Mouse (Mus musculus) hindbrain, embryonic 12.5 days (tissue): Measurements from ENCODE around the gene Cep135. TPM values are rescaled to one million over a fixed set of nuclear protein-coding genes. Genes with fewer than 3 reads are reported as not detected.

ENCODE experiments used
- ATAC-seq: fragments of 200-750 bp; cut with Nextera tagmentation; 2 replicates; pipeline ENCODE4 v1.8.0; 2017; ENCODE audit warnings: moderate TSS enrichment; ENCODE audit not compliant: low FRiP score
- H3K27ac ChIP-seq: fragments of 300-500 bp; sonication (generic); 2 replicates; pipeline ENCODE4 v1.5.1; 2016; ENCODE audit warnings: mild to moderate bottlenecking
- H3K27me3 ChIP-seq: fragments of 300-500 bp; sonication (generic); 2 replicates; pipeline ENCODE4 v1.6.1; 2016; ENCODE audit warnings: mild to moderate bottlenecking
- H3K36me3 ChIP-seq: fragments of 300-500 bp; sonication (generic); 2 replicates; pipeline ENCODE4 v1.6.1; 2016; ENCODE audit warnings: mild to moderate bottlenecking
- H3K4me1 ChIP-seq: fragments of 300-500 bp; sonication (generic); 2 replicates; pipeline ENCODE4 v1.6.1; 2016
- H3K4me2 ChIP-seq: fragments of 300-500 bp; sonication (generic); replicated peaks from 2 replicates; pipeline ENCODE4 v1.6.1; 2016; ENCODE audit warnings: mild to moderate bottlenecking
- H3K4me3 ChIP-seq: fragments of 300-500 bp; sonication (generic); 2 replicates; pipeline ENCODE4 v1.5.1; 2016; ENCODE audit warnings: mild to moderate bottlenecking
- H3K9ac ChIP-seq: fragments of 300-500 bp; sonication (generic); 2 replicates; pipeline ENCODE4 v1.6.1; 2016; ENCODE audit warnings: mild to moderate bottlenecking, moderate library complexity
- H3K9me3 ChIP-seq: fragments of 300-500 bp; sonication (generic); replicated peaks from 2 replicates; pipeline ENCODE4 v1.6.1; 2016; ENCODE audit warnings: mild to moderate bottlenecking
- WGBS: fragments of 180-500 bp; shearing (Covaris S2); methylation state at CpG from one replicate; pipeline ENCODE4 v1.1.7; 2016; 5-methylcytosine and 5-hydroxymethylcytosine counted together
- polyA plus RNA-seq: library from polyadenylated mRNA; unstranded; fragments of >200 nt; fragmentation: Nextera tagmentation; extraction: Ambion mirVana; gene quantifications from 2 replicates; pipeline ENCODE4 v1.2.1, GENCODE M21; 2016

The Cep135 gene
- polyA plus RNA-seq, 1 experiment from 2014 or later: 8.3 TPM

DNA sequence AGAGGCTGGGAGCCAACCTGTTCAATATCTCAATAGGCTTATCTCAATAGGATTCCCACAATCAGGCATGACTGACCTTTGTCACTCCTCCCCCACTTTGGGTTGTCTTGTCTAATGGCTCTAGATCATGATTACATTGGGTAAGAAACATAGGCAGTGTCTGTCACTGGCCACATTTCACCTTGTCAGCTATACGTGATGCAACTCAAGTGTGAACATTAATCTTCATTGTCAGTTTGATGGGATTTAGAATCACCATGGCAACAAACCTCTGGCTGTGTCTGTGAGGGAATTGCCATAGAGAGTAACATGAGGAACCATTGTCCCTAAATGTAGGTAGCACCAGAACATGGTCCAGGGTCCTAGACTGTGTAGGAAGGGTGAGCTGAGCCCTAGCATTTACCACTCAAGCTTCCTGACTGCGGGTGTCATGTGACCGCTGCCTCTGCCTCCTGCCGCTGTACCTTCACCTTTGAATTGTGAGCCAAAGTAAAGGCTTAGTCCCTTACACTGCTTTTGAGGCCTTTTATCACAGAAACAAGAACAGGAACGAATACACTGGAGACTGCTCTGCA lies 62.7 kb downstream of the Cep135 start:
- peaks cover 8% of the 10 kb centered on the region for H3K4me1 ChIP-seq
- no peaks in the 10 kb centered on the region for H3K9me3 ChIP-seq
- no peak overlapping the region for H3K9ac ChIP-seq
- H3K4me2 ChIP-seq: no peak overlapping the region
- H3K36me3 ChIP-seq: no peaks in the 10 kb centered on the region
- H3K27ac ChIP-seq: peak overlapping the region; percentile 26; the same call in 1 of the 2 replicates
- no peaks in the 10 kb centered on the region for H3K27me3 ChIP-seq
- WGBS: 68% methylated on average over 5 of the region's 5 CpGs
- peak; percentile 46 for ATAC-seq
- H3K4me3 ChIP-seq: no peak overlapping the region

DNA sequence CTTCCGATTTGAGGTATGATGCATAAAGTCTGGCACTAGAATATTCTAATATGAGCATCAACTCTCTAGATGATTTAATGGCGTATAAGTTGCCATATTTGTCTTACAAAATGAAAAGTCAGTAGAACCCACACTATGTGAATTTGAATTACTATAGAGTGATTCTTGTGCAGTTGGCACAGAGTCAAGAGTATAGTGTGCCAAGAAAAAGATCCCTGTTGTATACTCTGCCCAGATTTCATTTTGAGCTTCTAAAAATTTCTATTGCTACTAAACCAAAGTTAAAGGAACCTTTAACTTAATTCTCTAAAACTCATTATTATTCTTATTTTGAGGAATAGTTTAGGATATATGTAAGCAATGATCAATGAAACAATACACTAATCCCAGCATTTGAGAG lies 67.7 kb downstream of the Cep135 start, which contains the start of gene C530008M17Rik:
TSS of gene C530008M17Rik (plus strand) at position 301 of the 400 bp plus-strand sequence.
- Histone ChIP-seq H3K4me1 (peaks cover 26% of the 10 kb centered on the region), H3K4me2 (peak within 1 kb of the TSS; percentile 78), H3K27ac (peak within 1 kb of the TSS; percentile 99), H3K4me3 (peak within 1 kb of the TSS; percentile 85), H3K9ac (peak within 1 kb of the TSS; percentile 98), H3K36me3 (no peaks in the 10 kb centered on the region), H3K9me3 (no peaks in the 10 kb centered on the region), H3K27me3 (no peaks in the 10 kb centered on the region)
- ATAC-seq: no peak
- WGBS: 91% methylated on average over 2 of the region's 2 CpGs

DNA sequence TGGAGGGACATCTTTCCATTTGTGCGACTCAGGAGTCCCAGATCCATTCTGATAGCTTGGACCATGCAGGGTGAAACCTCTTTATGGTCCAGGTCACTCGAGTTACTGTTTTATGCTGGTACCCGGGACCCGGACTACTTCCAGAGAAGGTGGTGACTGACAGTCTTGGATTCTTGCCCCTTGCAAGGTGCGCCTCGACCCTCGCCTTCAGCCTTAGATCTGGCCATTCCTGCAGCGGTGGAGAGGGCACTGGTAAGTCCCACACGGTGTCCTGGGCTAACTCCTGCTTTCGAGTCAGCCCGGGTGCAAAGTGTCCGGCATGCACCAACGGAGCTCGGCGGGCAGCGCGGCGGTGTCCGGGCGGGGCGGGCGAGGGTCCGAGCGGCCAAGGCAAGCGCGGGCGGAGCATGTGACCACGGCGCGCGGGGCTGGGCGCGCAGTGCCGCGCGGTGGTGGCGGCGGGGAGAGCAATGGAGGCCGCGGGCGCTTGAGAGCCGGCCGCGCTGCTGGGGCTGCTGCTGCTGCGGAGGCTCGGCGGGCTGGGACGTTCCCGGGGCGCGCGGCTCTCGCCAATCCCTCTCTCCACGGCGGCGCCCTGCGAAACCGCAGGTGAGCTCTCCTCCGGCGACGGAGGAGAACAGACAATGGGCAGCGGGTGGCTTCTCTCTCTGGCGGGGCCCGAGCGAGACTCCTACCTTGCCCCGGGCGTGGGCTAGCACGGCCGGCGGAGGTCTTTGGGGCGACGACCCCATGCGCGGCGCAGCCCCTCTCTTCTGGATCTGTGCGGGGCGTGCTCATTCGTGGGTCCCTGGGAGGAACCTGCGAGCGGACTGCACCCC lies 69.0 kb downstream of the Cep135 start:
- ATAC-seq: peak; percentile 94
- WGBS: under 1% methylated on average over 63 of the region's 80 CpGs
- Histone ChIP-seq H3K4me2 (peak overlapping the region; percentile 78), H3K27me3 (no peaks in the 10 kb centered on the region), H3K4me3 (peak overlapping the region; percentile 85), H3K4me1 (peaks cover 25% of the 10 kb centered on the region), H3K9me3 (no peaks in the 10 kb centered on the region), H3K36me3 (no peaks in the 10 kb centered on the region), H3K27ac (peak overlapping the region; percentile 99), H3K9ac (peak overlapping the region; percentile 98)

DNA sequence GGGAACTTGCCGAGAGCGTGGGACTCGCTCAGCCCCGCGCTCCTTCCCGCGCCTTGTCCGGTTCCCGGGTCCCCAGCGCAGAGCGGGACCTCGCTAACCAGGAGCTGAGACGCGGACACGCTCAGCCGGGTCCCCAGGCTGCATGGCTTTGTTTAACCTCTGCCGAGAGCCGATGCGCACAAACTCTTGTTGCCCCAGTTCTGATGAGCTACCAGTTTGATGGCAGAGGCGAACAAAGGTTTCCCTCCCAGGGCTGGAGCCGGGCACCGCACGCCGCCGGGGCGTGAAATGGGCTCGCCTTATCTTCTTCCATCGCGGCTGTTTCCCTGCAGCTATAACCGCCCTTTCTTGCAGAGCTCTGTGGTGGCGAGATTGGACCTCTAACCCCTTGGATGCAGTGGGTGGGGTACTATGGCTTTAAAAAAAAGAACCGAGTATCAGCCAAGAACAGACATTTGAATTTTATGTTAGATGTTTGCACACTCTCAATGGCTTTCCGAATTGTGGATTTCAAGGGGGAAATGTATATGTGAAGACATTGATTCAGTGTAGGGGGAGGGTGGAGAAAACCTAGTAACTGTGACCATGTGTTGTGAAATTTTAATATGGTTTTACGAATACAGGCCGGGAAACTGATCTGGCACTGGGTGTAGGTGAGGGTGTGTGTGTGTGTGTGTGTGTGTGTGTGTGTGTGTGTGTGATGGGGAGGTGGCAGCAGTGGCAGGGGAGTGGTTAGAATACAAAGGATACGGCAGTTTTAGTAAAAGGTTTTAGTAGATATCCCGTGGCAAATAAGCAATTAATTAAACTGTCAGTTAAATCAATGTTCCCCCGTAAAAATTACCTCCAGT lies 69.8 kb downstream of the Cep135 start:
- Histone ChIP-seq H3K9ac (peak overlapping the region; percentile 98), H3K4me3 (peak overlapping the region; percentile 85), H3K27me3 (no peaks in the 10 kb centered on the region), H3K4me2 (peak overlapping the region; percentile 78), H3K4me1 (peaks cover 25% of the 10 kb centered on the region), H3K9me3 (no peaks in the 10 kb centered on the region), H3K27ac (peak overlapping the region; percentile 99), H3K36me3 (no peaks in the 10 kb centered on the region)
- peak; percentile 86 for ATAC-seq
- under 1% methylated on average over 38 of the region's 38 CpGs for WGBS

DNA sequence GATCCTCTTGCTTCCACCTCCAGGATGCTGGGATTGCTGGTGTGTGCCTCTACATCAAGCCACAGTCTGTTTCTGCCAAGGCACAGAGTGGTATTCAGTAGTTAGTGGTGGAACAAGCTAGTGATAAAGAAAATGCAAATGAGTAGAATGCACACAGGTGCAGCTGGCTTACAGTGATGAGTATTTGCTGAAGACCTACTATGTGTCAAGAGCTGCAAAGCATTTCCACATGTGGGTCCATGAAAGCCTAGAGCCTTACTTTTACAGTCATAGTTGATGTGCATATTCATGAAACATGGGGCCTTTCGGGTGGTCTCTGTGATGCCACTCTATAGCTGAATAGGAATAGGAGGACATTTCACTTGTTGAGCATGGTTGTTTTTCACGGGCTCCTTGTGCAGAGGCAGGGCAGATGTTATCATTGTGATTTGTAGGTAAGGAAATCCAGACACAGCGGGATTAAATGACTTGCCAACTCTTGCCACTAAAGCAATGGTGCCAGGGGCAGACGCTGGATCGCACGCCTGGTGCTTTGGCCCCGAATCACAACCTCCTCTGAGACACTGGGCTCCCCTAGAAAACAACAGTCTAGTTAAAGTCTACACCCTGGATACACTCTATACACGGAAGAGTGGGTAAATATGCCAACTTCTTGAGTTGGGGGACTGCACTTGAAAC lies 71.6 kb downstream of the Cep135 start:
- Histone ChIP-seq H3K9ac (no peak overlapping the region), H3K4me2 (peak overlapping the region; percentile 78; the same call in 1 of the 2 replicates), H3K27me3 (no peaks in the 10 kb centered on the region), H3K9me3 (no peaks in the 10 kb centered on the region), H3K36me3 (no peaks in the 10 kb centered on the region), H3K27ac (no peak overlapping the region), H3K4me1 (peaks cover 33% of the 10 kb centered on the region), H3K4me3 (no peak overlapping the region)
- WGBS: 82% methylated on average over 8 of the region's 8 CpGs
- ATAC-seq: no peak

DNA sequence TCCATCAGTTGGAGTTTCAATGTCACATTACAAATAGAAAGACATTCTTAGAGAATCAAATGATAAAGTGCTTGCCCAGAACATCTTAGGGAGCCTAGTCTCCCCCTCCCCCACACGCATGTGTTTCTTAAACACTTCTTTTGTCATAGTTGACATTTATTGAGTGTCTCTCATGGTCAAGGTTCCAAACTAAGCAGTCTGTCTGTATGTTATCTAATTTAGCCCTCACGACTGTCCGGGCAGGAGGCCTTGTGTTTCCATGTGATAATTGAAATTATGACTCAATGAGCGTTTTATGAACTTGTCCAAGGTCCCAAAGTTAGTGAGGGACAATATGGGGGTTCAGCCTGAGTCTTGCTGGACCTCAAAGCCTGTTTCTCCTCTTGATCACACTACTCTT lies 72.8 kb downstream of the Cep135 start:
- WGBS: 61% methylated on average over 4 of the region's 4 CpGs
- Histone ChIP-seq H3K9me3 (no peaks in the 10 kb centered on the region), H3K4me1 (peaks cover 39% of the 10 kb centered on the region), H3K4me3 (no peak overlapping the region), H3K9ac (no peak overlapping the region), H3K4me2 (no peak overlapping the region), H3K27me3 (no peaks in the 10 kb centered on the region), H3K27ac (no peak overlapping the region), H3K36me3 (no peaks in the 10 kb centered on the region)
- no peak for ATAC-seq

DNA sequence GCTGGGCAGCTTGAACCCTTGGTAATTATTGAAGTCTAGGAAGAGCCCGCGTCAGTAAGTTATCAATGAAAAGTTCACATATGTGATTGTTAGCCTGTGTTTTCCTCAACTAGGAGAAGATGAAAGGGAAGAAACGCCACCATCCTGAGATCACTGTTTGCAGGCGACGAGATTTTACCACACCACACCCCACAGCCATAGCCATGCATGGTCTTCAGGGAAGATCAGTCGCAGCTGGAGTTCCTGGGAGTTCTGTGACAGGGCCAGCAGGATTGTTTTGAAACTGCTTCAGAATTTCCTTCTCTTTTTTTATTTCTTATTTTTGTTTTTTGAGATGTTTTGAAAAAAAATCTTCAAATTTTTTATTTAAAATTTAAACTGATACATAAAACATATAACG lies 76.4 kb downstream of the Cep135 start:
- peaks cover 58% of the 10 kb centered on the region for H3K4me1 ChIP-seq
- peak; percentile 60; the same call in 1 of the 2 replicates for ATAC-seq

DNA sequence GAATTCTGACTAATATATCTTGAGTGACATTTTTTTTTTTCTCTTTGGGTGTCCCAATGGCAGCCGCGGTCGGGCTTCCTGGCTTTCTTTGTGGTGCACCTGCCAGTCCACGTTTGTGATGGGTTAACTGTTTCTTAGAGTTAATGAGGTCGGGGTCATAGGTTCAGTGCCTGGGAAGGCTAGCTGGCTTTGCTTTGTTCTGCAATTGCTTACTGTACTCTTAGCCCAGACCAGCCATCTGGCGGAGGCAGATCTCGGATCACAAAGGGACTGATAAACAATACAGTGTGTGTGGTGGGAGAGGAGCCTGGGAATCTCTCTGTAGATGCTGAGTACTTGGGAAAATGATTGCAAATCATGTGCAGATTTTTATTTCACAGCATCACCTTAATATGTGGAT lies 76.9 kb downstream of the Cep135 start:
- peak; percentile 84 for ATAC-seq
- no peaks in the 10 kb centered on the region for H3K9me3 ChIP-seq
- 0 out of 2 replicates have a peak overlapping the region, but pooled peaks have one; percentile 13 for H3K4me2 ChIP-seq
- H3K4me3 ChIP-seq: no peak overlapping the region
- H3K27ac ChIP-seq: peak overlapping the region; percentile 86
- no peaks in the 10 kb centered on the region for H3K27me3 ChIP-seq
- H3K4me1 ChIP-seq: peaks cover 54% of the 10 kb centered on the region
- no peak overlapping the region; the same call in 1 of the 2 replicates for H3K9ac ChIP-seq
- WGBS: 18% methylated on average over 7 of the region's 7 CpGs
- H3K36me3 ChIP-seq: no peaks in the 10 kb centered on the region

More for the DNA sequence above, 76.4 kb downstream of the Cep135 start:
- Histone ChIP-seq H3K4me3 (no peak overlapping the region), H3K36me3 (no peaks in the 10 kb centered on the region), H3K27me3 (no peaks in the 10 kb centered on the region), H3K27ac (peak overlapping the region; percentile 74), H3K4me2 (no peak overlapping the region), H3K9ac (peak overlapping the region; percentile 41; the same call in 1 of the 2 replicates), H3K9me3 (no peaks in the 10 kb centered on the region)
- 56% methylated on average over 7 of the region's 7 CpGs for WGBS

DNA sequence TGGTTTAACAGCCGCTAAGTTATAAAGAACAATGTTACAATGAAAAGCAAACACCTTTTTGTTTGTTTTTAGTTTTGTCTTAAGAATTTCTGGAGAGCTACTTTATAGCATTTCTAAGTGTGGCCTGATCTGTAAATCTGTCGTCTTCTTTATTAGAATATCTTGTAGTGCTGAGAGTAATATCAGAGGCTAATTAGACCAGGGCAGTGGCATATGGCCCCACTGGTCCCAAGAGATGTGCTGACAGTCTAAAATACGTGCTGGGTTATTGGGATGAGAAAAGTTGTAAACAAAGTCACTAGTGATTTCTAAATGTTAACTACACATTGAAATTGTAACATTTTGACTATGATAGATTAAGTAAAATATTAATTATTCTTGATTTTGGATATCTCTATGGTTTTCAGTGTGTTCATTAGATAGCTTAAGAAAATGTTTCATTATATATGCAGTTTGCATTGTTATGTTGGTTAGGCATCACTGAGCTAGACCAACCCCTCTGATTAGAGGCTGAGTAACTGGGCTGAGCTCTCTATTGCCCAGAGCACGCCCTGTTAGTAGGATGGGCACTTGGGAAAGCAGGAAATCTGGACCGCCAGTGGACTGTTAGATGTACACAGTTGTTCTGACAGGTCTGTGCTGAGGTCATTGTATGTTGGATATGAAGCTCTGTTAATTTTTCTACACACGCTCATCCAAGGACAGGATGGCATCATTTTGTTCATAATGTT lies 77.7 kb downstream of the Cep135 start:
- H3K27me3 ChIP-seq: no peaks in the 10 kb centered on the region
- peak; percentile 78 for ATAC-seq
- H3K27ac ChIP-seq: peak overlapping the region; percentile 86
- 46% methylated on average over 6 of the region's 6 CpGs for WGBS
- H3K9ac ChIP-seq: no peak overlapping the region
- H3K9me3 ChIP-seq: no peaks in the 10 kb centered on the region
- H3K4me2 ChIP-seq: no peak overlapping the region; the same call in 1 of the 2 replicates
- peaks cover 46% of the 10 kb centered on the region for H3K4me1 ChIP-seq
- H3K36me3 ChIP-seq: no peaks in the 10 kb centered on the region
- H3K4me3 ChIP-seq: no peak overlapping the region

DNA sequence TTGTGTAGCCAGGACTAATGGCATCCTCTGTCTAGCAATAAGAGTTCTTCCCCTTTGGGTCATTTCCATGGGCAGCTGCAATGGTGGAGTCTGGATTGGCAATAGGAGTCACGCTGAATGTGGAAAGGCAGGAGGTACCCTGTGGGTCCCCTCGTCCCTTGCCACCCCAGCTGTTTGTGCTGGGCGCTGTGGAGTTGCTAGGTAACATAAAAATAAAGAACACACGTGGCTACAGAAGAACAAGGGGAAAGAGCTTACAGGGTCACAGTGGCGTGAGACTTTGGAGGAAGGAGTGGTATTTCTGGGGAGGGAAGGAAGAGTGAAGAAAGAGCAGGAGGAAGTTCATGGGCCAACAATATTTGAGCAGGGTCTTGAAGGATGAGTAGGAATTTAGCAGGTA lies 79.6 kb downstream of the Cep135 start:
- Histone ChIP-seq H3K9ac (no peak overlapping the region), H3K27ac (no peak overlapping the region), H3K9me3 (no peaks in the 10 kb centered on the region), H3K27me3 (no peaks in the 10 kb centered on the region), H3K4me2 (no peak overlapping the region), H3K4me1 (peaks cover 41% of the 10 kb centered on the region), H3K36me3 (no peaks in the 10 kb centered on the region), H3K4me3 (no peak overlapping the region)
- no peak for ATAC-seq
- 52% methylated on average over 5 of the region's 5 CpGs for WGBS

DNA sequence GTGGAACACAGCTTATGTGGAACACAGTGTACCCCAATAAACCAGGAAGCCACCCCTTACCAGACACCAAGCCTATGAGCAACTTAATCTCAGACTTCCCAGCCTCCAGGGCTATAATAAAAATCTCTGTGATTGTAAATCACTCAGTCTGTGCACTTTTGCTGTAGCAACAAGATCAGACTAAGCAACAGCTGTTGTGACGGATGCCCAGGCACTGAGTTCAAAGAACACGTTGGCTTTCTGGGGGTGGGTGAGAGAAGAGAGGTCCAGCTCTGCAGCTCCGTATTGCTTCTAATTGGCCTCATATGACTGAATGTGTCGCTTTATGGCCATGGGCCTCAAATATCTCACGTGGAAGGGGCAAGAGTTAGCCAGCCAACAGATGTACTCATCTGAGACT lies 80.0 kb downstream of the Cep135 start:
- H3K27me3 ChIP-seq: no peaks in the 10 kb centered on the region
- H3K36me3 ChIP-seq: no peaks in the 10 kb centered on the region
- peaks cover 41% of the 10 kb centered on the region for H3K4me1 ChIP-seq
- no peak overlapping the region for H3K4me2 ChIP-seq
- no peak for ATAC-seq
- no peaks in the 10 kb centered on the region for H3K9me3 ChIP-seq
- H3K4me3 ChIP-seq: no peak overlapping the region
- WGBS: 82% methylated on average over 5 of the region's 5 CpGs
- no peak overlapping the region for H3K27ac ChIP-seq
- H3K9ac ChIP-seq: no peak overlapping the region
